Mouse (Mus musculus): ENCODE results near the gene Doc2a. TPM values are rescaled to one million over a fixed set of nuclear protein-coding genes. Genes with fewer than 3 reads are reported as not detected.

Doc2a gene
- polyA plus RNA-seq, 1 experiment from 2014 or later: 4.1 TPM

DNA sequence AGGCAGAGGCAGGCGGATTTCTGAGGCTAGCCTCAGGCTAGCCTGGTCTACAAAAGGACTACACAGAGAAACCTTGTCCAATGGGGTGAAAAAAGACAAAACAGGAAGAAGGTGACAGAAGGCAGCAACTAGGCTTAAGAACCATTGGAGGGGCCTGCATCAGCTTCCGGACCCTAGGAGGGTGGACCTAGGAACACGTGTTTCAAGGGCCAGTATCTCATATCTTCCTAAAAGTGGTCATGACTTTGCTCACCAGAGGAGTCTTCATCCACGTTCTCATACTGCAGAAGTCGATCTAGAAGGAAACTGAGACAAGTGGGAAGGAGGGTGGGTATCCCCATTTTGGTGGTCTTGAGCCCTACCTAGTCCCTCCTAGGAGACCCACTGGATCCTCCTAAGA lies 13.8 kb downstream of the Doc2a start:
- peaks cover 26% of the 10 kb centered on the region for H3K4me1 ChIP-seq (ENCODE audit: control insufficient read depth, insufficient read depth, low read length)
- ATAC-seq (ENCODE audit: low FRiP score) (no peak), DNase-seq (ENCODE audit: low spot score, missing footprints) (no peak)
- H3K27ac ChIP-seq (ENCODE audit: low read depth, low read length): no peak overlapping the region
- no peaks in the 10 kb centered on the region for H3K27me3 ChIP-seq (ENCODE audit: control insufficient read depth, insufficient read depth, low read length)
- H3K4me2 ChIP-seq: peak overlapping the region; percentile 66
- peak overlapping the region; percentile 57 for H3K4me3 ChIP-seq (ENCODE audit: low read depth, low read length)
- 83% methylated on average over 5 of the region's 5 CpGs for WGBS
- no peaks in the 10 kb centered on the region for H3K9me3 ChIP-seq (ENCODE audit: control insufficient read depth, low read length)
- peak overlapping the region; percentile 81 for H3K9ac ChIP-seq (ENCODE audit: low read length)
- peaks cover 19% of the 10 kb centered on the region for H3K36me3 ChIP-seq (ENCODE audit: control insufficient read depth, insufficient read depth, low read length)

DNA sequence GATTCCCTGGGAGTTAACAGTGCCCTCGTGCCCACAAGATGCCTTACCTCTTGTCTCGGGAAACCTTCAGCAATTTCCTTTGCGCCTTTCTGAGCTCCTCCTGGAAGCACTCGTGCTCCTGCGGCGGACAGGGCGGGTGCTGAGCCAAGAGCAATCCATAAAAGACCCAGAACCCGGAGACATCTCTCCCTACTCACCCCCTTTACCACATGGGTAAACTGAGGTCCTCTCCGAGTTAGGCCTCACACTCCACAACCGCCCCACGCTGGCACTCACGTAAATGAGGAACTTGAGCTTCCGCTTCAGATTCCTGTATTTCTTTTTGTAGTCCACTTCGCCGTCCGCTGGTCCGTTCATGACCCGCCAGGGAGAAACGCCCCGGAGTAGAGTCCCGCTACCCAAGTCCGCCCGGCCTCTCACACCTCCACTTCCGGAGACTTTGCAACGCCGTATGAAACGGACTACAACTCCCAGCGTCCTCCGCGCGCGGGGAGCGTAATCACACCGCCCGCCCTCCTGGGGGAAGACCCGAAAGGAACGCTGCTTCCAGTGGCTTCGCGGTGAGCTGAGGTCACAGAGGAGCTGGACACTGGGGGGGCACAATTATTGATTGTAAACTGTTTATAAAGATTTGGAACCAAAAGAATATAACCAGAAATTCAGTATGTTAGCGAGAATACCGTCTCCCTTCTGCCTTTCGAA lies 14.4 kb downstream of the Doc2a start, which contains the start of gene Hirip3:
Gene Hirip3 (plus strand): TSS at position 544 of the 702 bp plus-strand sequence.
- Histone ChIP-seq H3K9me3 (ENCODE audit: control insufficient read depth, low read length) (no peaks in the 10 kb centered on the region), H3K4me2 (peak within 1 kb of the TSS; percentile 66), H3K27me3 (ENCODE audit: control insufficient read depth, insufficient read depth, low read length) (no peaks in the 10 kb centered on the region), H3K27ac (ENCODE audit: low read depth, low read length) (peak within 1 kb of the TSS; percentile 77), H3K36me3 (ENCODE audit: control insufficient read depth, insufficient read depth, low read length) (peaks cover 22% of the 10 kb centered on the region), H3K4me3 (ENCODE audit: low read depth, low read length) (peak within 1 kb of the TSS; percentile 57), H3K4me1 (ENCODE audit: control insufficient read depth, insufficient read depth, low read length) (peaks cover 26% of the 10 kb centered on the region), H3K9ac (ENCODE audit: low read length) (peak within 1 kb of the TSS; percentile 81)
- DNase-seq (ENCODE audit: low spot score, missing footprints) (peak; percentile 99), ATAC-seq (ENCODE audit: low FRiP score) (peak; percentile 90)
- WGBS: 3% methylated on average over 42 of the region's 42 CpGs

DNA sequence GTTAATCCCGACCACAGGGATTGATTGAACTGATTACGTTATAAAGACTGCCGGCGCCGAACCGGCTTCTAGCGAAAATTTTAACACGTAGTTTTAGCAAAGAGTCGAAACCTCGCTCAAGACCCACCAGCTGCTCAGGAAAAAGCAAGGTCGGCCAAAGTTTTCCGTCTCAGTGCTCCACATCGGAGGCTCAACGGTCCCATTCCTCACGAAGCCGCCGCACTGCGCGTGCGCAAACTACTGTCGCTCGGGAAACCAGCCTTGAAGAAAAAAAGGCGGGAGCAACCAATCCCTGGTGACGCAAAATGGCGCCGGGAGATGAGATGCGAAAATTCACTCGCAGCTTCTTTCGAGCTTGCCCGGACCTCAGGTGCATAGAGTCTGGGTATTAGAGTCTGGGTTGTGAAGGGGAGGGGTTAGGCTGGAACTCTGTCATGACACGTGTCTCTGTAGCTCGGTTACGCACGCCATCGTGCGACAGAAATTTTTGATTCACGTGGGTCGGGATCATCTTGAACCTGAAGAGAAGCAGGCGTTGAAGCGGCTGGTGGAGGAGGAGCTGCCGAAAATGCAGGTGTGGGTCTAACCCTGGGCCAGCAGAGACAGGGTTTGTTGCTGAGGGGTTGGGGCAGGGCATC lies 15.1 kb downstream of the Doc2a start, which contains the start of gene Ino80e:
Gene Ino80e (minus strand): TSS at position 231 of the 638 bp plus-strand sequence.
- Histone ChIP-seq H3K27ac (ENCODE audit: low read depth, low read length) (peak within 1 kb of the TSS; percentile 77), H3K27me3 (ENCODE audit: control insufficient read depth, insufficient read depth, low read length) (no peaks in the 10 kb centered on the region), H3K9ac (ENCODE audit: low read length) (peak within 1 kb of the TSS; percentile 81), H3K4me3 (ENCODE audit: low read depth, low read length) (peak within 1 kb of the TSS; percentile 57), H3K4me2 (peak within 1 kb of the TSS; percentile 66), H3K36me3 (ENCODE audit: control insufficient read depth, insufficient read depth, low read length) (peaks cover 25% of the 10 kb centered on the region), H3K4me1 (ENCODE audit: control insufficient read depth, insufficient read depth, low read length) (peaks cover 26% of the 10 kb centered on the region), H3K9me3 (ENCODE audit: control insufficient read depth, low read length) (no peaks in the 10 kb centered on the region)
- WGBS: under 1% methylated on average over 41 of the region's 41 CpGs
- peak; percentile 69 for ATAC-seq (ENCODE audit: low FRiP score)
- peak; percentile 100 for DNase-seq (ENCODE audit: low spot score, missing footprints)

DNA sequence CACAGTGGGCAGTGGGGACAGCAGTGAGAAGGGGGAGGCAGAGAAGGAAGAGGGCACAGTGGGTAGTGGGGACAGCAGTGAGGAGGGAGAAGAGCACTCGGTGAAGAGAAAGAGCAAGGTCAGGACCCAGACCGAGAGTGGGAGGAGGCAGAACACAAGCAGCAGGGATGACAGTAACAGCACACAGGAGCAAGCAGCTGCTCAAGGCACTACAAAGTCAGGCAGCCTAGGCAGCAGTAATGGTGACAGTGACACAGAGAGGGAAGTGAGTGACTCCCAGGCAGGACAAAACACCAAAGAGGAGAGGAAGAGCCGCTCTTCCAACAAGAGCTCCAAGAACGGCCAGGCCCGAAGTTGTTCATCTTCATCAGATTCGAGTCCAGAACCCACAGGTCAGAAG lies 16.6 kb downstream of the Doc2a start:
- Histone ChIP-seq H3K9ac (ENCODE audit: low read length) (peak overlapping the region; percentile 81), H3K36me3 (ENCODE audit: control insufficient read depth, insufficient read depth, low read length) (peaks cover 31% of the 10 kb centered on the region), H3K9me3 (ENCODE audit: control insufficient read depth, low read length) (no peaks in the 10 kb centered on the region), H3K4me2 (peak overlapping the region; percentile 66), H3K4me3 (ENCODE audit: low read depth, low read length) (peak overlapping the region; percentile 57), H3K4me1 (ENCODE audit: control insufficient read depth, insufficient read depth, low read length) (peaks cover 26% of the 10 kb centered on the region), H3K27me3 (ENCODE audit: control insufficient read depth, insufficient read depth, low read length) (no peaks in the 10 kb centered on the region), H3K27ac (ENCODE audit: low read depth, low read length) (peak overlapping the region; percentile 77; the same call in 1 of the 2 replicates)
- no peak for DNase-seq (ENCODE audit: low spot score, missing footprints)
- no peak for ATAC-seq (ENCODE audit: low FRiP score)
- WGBS: 71% methylated on average over 6 of the region's 6 CpGs

DNA sequence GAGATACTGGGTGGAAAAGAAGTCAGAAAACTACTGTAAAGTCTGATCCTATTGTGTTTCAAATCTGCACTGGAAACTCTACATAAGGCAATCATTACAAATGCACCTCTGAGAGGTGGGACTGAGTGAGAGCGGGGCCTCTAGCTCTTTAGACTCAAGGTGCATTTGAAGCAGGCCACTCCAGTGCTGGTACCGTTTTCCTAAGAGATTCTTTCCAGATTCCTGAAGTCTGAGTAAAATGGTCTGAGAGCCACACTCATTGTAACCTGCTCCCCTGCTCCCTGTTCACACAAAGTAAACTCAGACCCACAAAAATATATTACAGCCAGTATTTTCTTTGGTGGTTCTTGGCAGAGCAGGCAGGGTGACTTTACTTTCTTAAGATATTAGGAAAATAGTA lies 20.3 kb downstream of the Doc2a start:
- Histone ChIP-seq H3K4me2 (no peak overlapping the region), H3K4me3 (ENCODE audit: low read depth, low read length) (no peak overlapping the region), H3K27ac (ENCODE audit: low read depth, low read length) (no peak overlapping the region), H3K36me3 (ENCODE audit: control insufficient read depth, insufficient read depth, low read length) (peaks cover 47% of the 10 kb centered on the region), H3K9ac (ENCODE audit: low read length) (no peak overlapping the region), H3K9me3 (ENCODE audit: control insufficient read depth, low read length) (no peaks in the 10 kb centered on the region), H3K27me3 (ENCODE audit: control insufficient read depth, insufficient read depth, low read length) (no peaks in the 10 kb centered on the region), H3K4me1 (ENCODE audit: control insufficient read depth, insufficient read depth, low read length) (peaks cover 19% of the 10 kb centered on the region)
- no peak for DNase-seq (ENCODE audit: low spot score, missing footprints)
- WGBS: 90% methylated on average over 2 of the region's 2 CpGs
- no peak for ATAC-seq (ENCODE audit: low FRiP score)

DNA sequence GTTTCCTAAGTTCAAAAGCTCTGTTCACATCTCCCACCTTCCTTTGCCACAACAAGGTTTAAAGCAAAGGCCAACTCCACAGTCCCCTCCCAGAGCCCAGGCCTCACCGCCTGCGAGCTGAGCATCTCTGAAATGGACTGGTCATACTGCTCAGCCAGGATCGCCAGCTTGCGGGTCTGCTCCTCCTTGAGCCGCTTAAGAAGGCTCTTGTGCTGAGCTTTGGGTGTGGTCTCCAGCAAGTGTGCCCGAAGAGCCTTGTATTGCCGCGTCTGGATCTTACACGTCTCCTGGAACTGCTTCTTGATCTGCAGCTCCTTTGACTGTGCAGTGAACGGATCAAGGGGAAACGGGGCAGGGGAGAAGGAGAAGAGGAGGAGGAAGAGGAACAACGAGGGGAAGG lies 20.8 kb downstream of the Doc2a start:
- ATAC-seq (ENCODE audit: low FRiP score) (no peak), DNase-seq (ENCODE audit: low spot score, missing footprints) (no peak)
- Histone ChIP-seq H3K27ac (ENCODE audit: low read depth, low read length) (no peak overlapping the region), H3K4me1 (ENCODE audit: control insufficient read depth, insufficient read depth, low read length) (peaks cover 15% of the 10 kb centered on the region), H3K36me3 (ENCODE audit: control insufficient read depth, insufficient read depth, low read length) (peaks cover 52% of the 10 kb centered on the region), H3K9me3 (ENCODE audit: control insufficient read depth, low read length) (no peaks in the 10 kb centered on the region), H3K9ac (ENCODE audit: low read length) (no peak overlapping the region), H3K27me3 (ENCODE audit: control insufficient read depth, insufficient read depth, low read length) (no peaks in the 10 kb centered on the region), H3K4me3 (ENCODE audit: low read depth, low read length) (no peak overlapping the region), H3K4me2 (no peak overlapping the region)
- 86% methylated on average over 12 of the region's 12 CpGs for WGBS

DNA sequence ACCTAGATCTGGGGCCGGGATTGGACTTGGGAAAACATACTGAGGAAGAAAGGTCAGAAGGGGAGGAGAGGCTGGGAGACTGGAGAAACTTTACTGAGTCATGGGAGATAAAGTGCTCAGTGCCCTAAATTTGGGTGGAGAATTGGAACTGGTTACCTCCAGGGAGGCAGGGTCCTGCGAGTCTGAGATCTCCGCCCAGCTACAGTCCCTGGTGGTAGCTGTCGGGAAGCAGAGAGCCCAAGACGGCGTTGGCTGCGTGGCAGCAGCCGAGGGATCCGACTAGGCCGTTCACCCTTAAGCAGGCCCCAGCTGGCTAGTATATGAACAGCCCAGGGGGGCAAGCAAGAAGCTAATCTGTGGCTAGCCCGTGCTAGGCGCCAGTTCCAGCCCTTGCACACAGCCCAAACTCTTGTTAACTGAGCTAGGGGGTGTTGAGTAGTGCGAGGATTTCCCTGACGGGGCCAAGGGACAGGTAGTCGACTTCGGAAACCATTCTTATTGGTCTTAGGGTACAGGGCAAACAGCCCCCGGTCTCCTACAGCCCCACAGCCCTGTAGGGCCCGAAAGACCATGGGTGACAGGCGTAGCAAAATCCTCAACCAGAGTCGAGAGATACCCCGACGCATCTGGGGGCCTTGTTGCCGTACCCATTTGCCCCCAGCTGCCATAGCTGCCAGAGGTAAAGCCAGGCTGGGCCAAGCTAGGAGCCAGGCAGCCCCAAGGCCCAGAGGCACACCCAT lies 22.7 kb downstream of the Doc2a start:
- Histone ChIP-seq H3K27ac (ENCODE audit: low read depth, low read length) (no peak overlapping the region), H3K27me3 (ENCODE audit: control insufficient read depth, insufficient read depth, low read length) (no peaks in the 10 kb centered on the region), H3K36me3 (ENCODE audit: control insufficient read depth, insufficient read depth, low read length) (peaks cover 55% of the 10 kb centered on the region), H3K9me3 (ENCODE audit: control insufficient read depth, low read length) (no peaks in the 10 kb centered on the region), H3K4me1 (ENCODE audit: control insufficient read depth, insufficient read depth, low read length) (no peaks in the 10 kb centered on the region), H3K9ac (ENCODE audit: low read length) (no peak overlapping the region), H3K4me2 (no peak overlapping the region), H3K4me3 (ENCODE audit: low read depth, low read length) (no peak overlapping the region)
- ATAC-seq (ENCODE audit: low FRiP score) (no peak), DNase-seq (ENCODE audit: low spot score, missing footprints) (no peak)
- WGBS: 91% methylated on average over 23 of the region's 23 CpGs

DNA sequence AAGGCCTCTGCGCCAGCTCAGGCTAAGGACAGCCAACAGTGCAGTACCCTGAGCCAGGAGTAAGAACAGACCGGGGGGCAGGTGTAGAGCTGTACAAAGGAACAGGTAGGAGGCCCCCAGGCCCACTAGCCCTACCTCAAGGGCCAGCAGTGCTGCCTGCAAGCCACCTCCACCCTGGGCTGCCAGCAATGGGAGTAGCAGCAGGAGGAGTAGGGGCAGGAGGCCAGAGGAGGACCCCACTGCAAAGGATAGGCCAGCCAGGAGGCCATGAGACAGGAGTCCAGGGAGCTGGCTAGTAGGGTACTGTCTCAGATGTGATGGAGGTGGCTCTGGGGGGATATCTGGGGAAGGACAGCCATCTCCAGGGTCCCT lies 23.3 kb downstream of the Doc2a start:
- WGBS: 90% methylated on average over 2 of the region's 2 CpGs
- H3K4me3 ChIP-seq (ENCODE audit: low read depth, low read length): no peak overlapping the region
- no peak overlapping the region for H3K4me2 ChIP-seq
- ATAC-seq (ENCODE audit: low FRiP score): no peak
- DNase-seq (ENCODE audit: low spot score, missing footprints): no peak
- no peak overlapping the region for H3K9ac ChIP-seq (ENCODE audit: low read length)
- no peak overlapping the region for H3K27ac ChIP-seq (ENCODE audit: low read depth, low read length)
- H3K27me3 ChIP-seq (ENCODE audit: control insufficient read depth, insufficient read depth, low read length): no peaks in the 10 kb centered on the region
- no peaks in the 10 kb centered on the region for H3K9me3 ChIP-seq (ENCODE audit: control insufficient read depth, low read length)
- H3K4me1 ChIP-seq (ENCODE audit: control insufficient read depth, insufficient read depth, low read length): no peaks in the 10 kb centered on the region
- peaks cover 59% of the 10 kb centered on the region for H3K36me3 ChIP-seq (ENCODE audit: control insufficient read depth, insufficient read depth, low read length)

DNA sequence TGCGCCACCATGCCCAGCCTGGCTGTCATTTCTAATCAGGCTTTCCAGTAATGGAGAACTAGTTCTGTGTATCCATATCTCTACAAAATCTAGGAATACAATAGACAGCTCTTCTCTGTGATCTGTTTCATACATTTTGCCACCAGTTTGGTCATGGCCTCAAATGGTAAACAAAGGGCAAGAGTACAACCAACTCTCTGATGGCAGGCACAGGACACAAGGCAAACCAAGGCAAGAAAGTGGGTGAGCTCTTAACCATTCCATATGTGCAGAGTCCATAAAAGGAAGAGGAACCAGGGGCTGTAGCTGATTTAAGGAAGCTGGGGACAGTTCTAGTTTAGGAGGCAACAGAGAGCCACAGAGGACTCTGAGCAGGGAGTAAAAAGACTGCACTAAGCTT lies 30.0 kb downstream of the Doc2a start:
- peaks cover 49% of the 10 kb centered on the region for H3K36me3 ChIP-seq (ENCODE audit: control insufficient read depth, insufficient read depth, low read length)
- WGBS: 92% methylated on average over 1 of the region's 1 CpGs

More for the DNA sequence above, 30.0 kb downstream of the Doc2a start:
- DNase-seq (ENCODE audit: low spot score, missing footprints): peak; percentile 73
- Histone ChIP-seq H3K27ac (ENCODE audit: low read depth, low read length) (no peak overlapping the region), H3K4me1 (ENCODE audit: control insufficient read depth, insufficient read depth, low read length) (peaks cover 8% of the 10 kb centered on the region), H3K4me3 (ENCODE audit: low read depth, low read length) (no peak overlapping the region), H3K9me3 (ENCODE audit: control insufficient read depth, low read length) (no peaks in the 10 kb centered on the region), H3K9ac (ENCODE audit: low read length) (no peak overlapping the region), H3K27me3 (ENCODE audit: control insufficient read depth, insufficient read depth, low read length) (no peaks in the 10 kb centered on the region), H3K4me2 (no peak overlapping the region)
- ATAC-seq (ENCODE audit: low FRiP score): no peak

Data from midbrain, embryonic 11.5 days (tissue).